ENCODE assay signal across 8 mouse cellular contexts in genomic region chr11:119363534-119364145, GRCm38 (mm10). TPM values are rescaled to one million over a fixed set of nuclear protein-coding genes. Genes with fewer than 3 reads are reported as not detected.
DNase-seq lines count a peak whose midpoint lies in the region; ATAC-seq lines count a peak whose summit lies in the region.

No protein-coding gene starts in this region.

- H3K4me3 ChIP-seq in limb, embryonic 10.5 days = no peak overlapping the region
- peak overlapping the region; percentile 22 for H3K4me3 ChIP-seq in midbrain, embryonic 12.5 days

- 36% methylated on average over 11 of the region's 11 CpGs for WGBS in limb, embryonic 10.5 days
- 29% methylated on average over 11 of the region's 11 CpGs for WGBS in midbrain, embryonic 12.5 days

- peak overlapping the region; percentile 47 for H3K4me2 ChIP-seq in midbrain, embryonic 12.5 days (replicated peaks)

- H3K9me3 ChIP-seq in limb, embryonic 10.5 days (replicated peaks) = no peaks in the 10 kb centered on the region
- H3K9me3 ChIP-seq in midbrain, embryonic 12.5 days = 0 out of 2 replicates have a peak, but pooled peaks cover 3% of the 10 kb centered on the region

- peaks cover 63% of the 10 kb centered on the region for H3K36me3 ChIP-seq in limb, embryonic 10.5 days
- H3K36me3 ChIP-seq in midbrain, embryonic 12.5 days = 0 out of 2 replicates have a peak, but pooled peaks cover 5% of the 10 kb centered on the region

- peak overlapping the region; percentile 21; the same call in 1 of the 2 replicates for H3K9ac ChIP-seq in midbrain, embryonic 12.5 days (replicated peaks)

- ATAC-seq in granulocyte monocyte progenitor cell, adult 5-6 weeks (replicated peaks; ENCODE audit: poor library complexity, severe bottlenecking) = peak; percentile 93
- peak; percentile 85 for ATAC-seq in midbrain, embryonic 12.5 days (ENCODE audit: low FRiP score, low read depth)

- no peaks in the 10 kb centered on the region for H3K27me3 ChIP-seq in limb, embryonic 10.5 days (ENCODE audit: low read depth, poor library complexity, severe bottlenecking)
- no peaks in the 10 kb centered on the region for H3K27me3 ChIP-seq in midbrain, embryonic 12.5 days

- H3K4me1 ChIP-seq in limb, embryonic 10.5 days = peaks cover 15% of the 10 kb centered on the region
- peaks cover 16% of the 10 kb centered on the region for H3K4me1 ChIP-seq in midbrain, embryonic 12.5 days

- H3K27ac ChIP-seq in limb, embryonic 10.5 days = 0 out of 2 replicates have a peak overlapping the region, but pooled peaks have one; percentile 3
- peak overlapping the region; percentile 52 for H3K27ac ChIP-seq in midbrain, embryonic 12.5 days (replicated peaks)

- peak; percentile 66 for DNase-seq in urinary bladder, postnatal 14 days (ENCODE audit: low spot score)
- no peak for DNase-seq in urinary bladder, postnatal 10 days (ENCODE audit: low spot score)
- peak; percentile 89 for DNase-seq in embryo, embryonic 10.5 days (ENCODE audit: low spot score)
- DNase-seq in kidney, adult 11 months = peak; percentile 46
- peak; percentile 84 for DNase-seq in limb, embryonic 10.5 days (ENCODE audit: low spot score)
- DNase-seq in spleen, postnatal 10 days (ENCODE audit: low spot score in 2 of 2) = peak; percentile 53 to 77

RNA-seq across cellular contexts. Expression of gene Slc26a11, which starts 8.3 kb away (rescaled TPM):
- 1.1 TPM in 1 of 2 replicates, not detected in the other for total RNA-seq in granulocyte monocyte progenitor cell, adult 5-6 weeks (2014; fragmentation: Nextera tagmentation)
- 0.21 and 0.43 TPM in 2 replicates for total RNA-seq in granulocyte monocyte progenitor cell, adult 5-6 weeks (2017)
- polyA plus RNA-seq in limb, embryonic 10.5 days (2016; fragmentation: Nextera tagmentation; extraction: Ambion mirVana) = 8.9 and 9.4 TPM in 2 replicates
- 4.2 and 6.1 TPM in 2 replicates for polyA plus RNA-seq in midbrain, embryonic 12.5 days (2016; fragmentation: Nextera tagmentation; extraction: Ambion mirVana)

RNA-seq across cellular contexts. Expression of gene Sgsh, which starts 8.3 kb away (rescaled TPM):
- 4.3 and 5.2 TPM in 2 replicates for total RNA-seq in granulocyte monocyte progenitor cell, adult 5-6 weeks (2014; fragmentation: Nextera tagmentation)
- total RNA-seq in granulocyte monocyte progenitor cell, adult 5-6 weeks (2017) = 2.7 and 4.1 TPM in 2 replicates
- polyA plus RNA-seq in limb, embryonic 10.5 days (2016; fragmentation: Nextera tagmentation; extraction: Ambion mirVana) = 6.5 and 8.1 TPM in 2 replicates
- 4.6 and 6.5 TPM in 2 replicates for polyA plus RNA-seq in midbrain, embryonic 12.5 days (2016; fragmentation: Nextera tagmentation; extraction: Ambion mirVana)

RNA-seq across cellular contexts. Expression of gene Rnf213, which starts 29.3 kb away (rescaled TPM):
- 57.7 and 58.1 TPM in 2 replicates for total RNA-seq in granulocyte monocyte progenitor cell, adult 5-6 weeks (2014; fragmentation: Nextera tagmentation)
- total RNA-seq in granulocyte monocyte progenitor cell, adult 5-6 weeks (2017) = 40.5 and 45.5 TPM in 2 replicates
- 1.8 and 2.4 TPM in 2 replicates for polyA plus RNA-seq in limb, embryonic 10.5 days (2016; fragmentation: Nextera tagmentation; extraction: Ambion mirVana)
- 1.2 TPM in 2 replicates for polyA plus RNA-seq in midbrain, embryonic 12.5 days (2016; fragmentation: Nextera tagmentation; extraction: Ambion mirVana)

RNA-seq across cellular contexts. Expression of gene Card14, which starts 56.1 kb away (rescaled TPM):
- not detected in 2 replicates for total RNA-seq in granulocyte monocyte progenitor cell, adult 5-6 weeks (2014; fragmentation: Nextera tagmentation)
- total RNA-seq in granulocyte monocyte progenitor cell, adult 5-6 weeks (2017) = not detected in 2 replicates
- 0.08 and 0.30 TPM in 2 replicates for polyA plus RNA-seq in limb, embryonic 10.5 days (2016; fragmentation: Nextera tagmentation; extraction: Ambion mirVana)
- 0.06 and 0.10 TPM in 2 replicates for polyA plus RNA-seq in midbrain, embryonic 12.5 days (2016; fragmentation: Nextera tagmentation; extraction: Ambion mirVana)
